Mouse (Mus musculus) olfactory bulb, adult 2 months (tissue): ENCODE measurements at regions not wholly inside any gene's neighbourhood (a gene's known extent, or its start where the extent isn't known, plus 50 kb on each side); places are given as distances from the start of the nearest gene placed in this dataset.

Source experiments
- CTCF ChIP-seq: fragments of 200-500 bp; IDR thresholded peaks from 2 replicates; pipeline ENCODE4 v1.5.1; 2012; ENCODE audit warnings: low read depth, mild to moderate bottlenecking, low read length, moderate library complexity; ENCODE audit not compliant: insufficient read depth
- POLR2A ChIP-seq: fragments of 200-500 bp; IDR thresholded peaks from 2 replicates; pipeline ENCODE4 v1.6.1; 2012; ENCODE audit warnings: mild to moderate bottlenecking, low read depth, low read length, moderate library complexity; ENCODE audit not compliant: insufficient read depth

- TF ChIP-seq POLR2A (no peak), CTCF (no peak)
Observed at GRCm38 (mm10) chr1:193672681-193673080, 302.6 kb upstream of the Camk1g start.
